Mouse (Mus musculus) liver, adult 2 months (tissue): Measurements from ENCODE around the gene Mettl14. TPM values are rescaled to one million over a fixed set of nuclear protein-coding genes. Genes with fewer than 3 reads are reported as not detected.
A peak's percentile ranks its signal among the peaks of the same experiment; 100 is the strongest.
"Not testable (repeated sequence)": the region's sequence is repeated elsewhere in the genome, so short reads cannot be mapped to it uniquely, and the experiment has no call there.

Source experiments
- DNase-seq: peaks from one replicate; pipeline ENCODE4 v3.0.0-alpha.2; 2011; ENCODE audit warnings: low read depth, low spot score; ENCODE audit errors: extremely low read depth
- H3K27ac ChIP-seq: fragments of 200-500 bp; replicated peaks from 2 replicates; pipeline ENCODE4 v1.5.1; 2012; ENCODE audit warnings: low read depth, mild to moderate bottlenecking, control low read depth, inconsistent platforms, low read length; ENCODE audit not compliant: insufficient read depth
- H3K27me3 ChIP-seq: fragments of 200-500 bp; 2 replicates; pipeline ENCODE4 v1.6.1; 2012; ENCODE audit warnings: mild to moderate bottlenecking, moderate library complexity, low read length, inconsistent platforms; ENCODE audit not compliant: control insufficient read depth, insufficient read depth
- H3K36me3 ChIP-seq: fragments of 200-500 bp; 2 replicates; pipeline ENCODE4 v1.6.1; 2012; ENCODE audit warnings: low read length, inconsistent platforms; ENCODE audit not compliant: control insufficient read depth, insufficient read depth
- H3K4me1 ChIP-seq: fragments of 200-500 bp; 2 replicates; pipeline ENCODE4 v1.6.1; 2011; ENCODE audit warnings: low read length; ENCODE audit not compliant: control insufficient read depth, insufficient read depth
- H3K4me3 ChIP-seq: fragments of 200-500 bp; 2 replicates; pipeline ENCODE4 v1.5.1; 2011; ENCODE audit warnings: low read depth, mild to moderate bottlenecking, control low read depth, low read length, moderate library complexity; ENCODE audit not compliant: insufficient read depth
- H3K79me2 ChIP-seq: fragments of 200-500 bp; 2 replicates; pipeline ENCODE4 v1.6.1; 2012; ENCODE audit warnings: inconsistent platforms, mild to moderate bottlenecking, low read length, moderate library complexity; ENCODE audit not compliant: control insufficient read depth, insufficient read depth
- H3K9ac ChIP-seq: fragments of 200-500 bp; 2 replicates; pipeline ENCODE4 v1.6.1; 2012; ENCODE audit warnings: low read depth, mild to moderate bottlenecking, control low read depth, inconsistent platforms, low read length
- CTCF ChIP-seq: fragments of 200-500 bp; IDR thresholded peaks from 2 replicates; pipeline ENCODE4 v1.5.1; 2011; ENCODE audit warnings: low read depth, low read length, control low read depth
- POLR2A ChIP-seq: fragments of 200-500 bp; IDR thresholded peaks from 2 replicates; pipeline ENCODE4 v1.6.1; 2011; ENCODE audit warnings: low read length, control low read depth; ENCODE audit not compliant: insufficient read depth; ENCODE audit errors: extremely low read depth
- WGBS: fragments of 180-500 bp; shearing (Covaris S2); methylation state at CpG from one replicate; pipeline ENCODE4 v1.1.7; 2018; 5-methylcytosine and 5-hydroxymethylcytosine counted together
- polyA plus RNA-seq: library from polyadenylated mRNA; depleted of rRNA; stranded (reverse); fragments of >200 nt; gene quantifications from 2 replicates; pipeline ENCODE4 v1.2.3, GENCODE M21; 2012
- total RNA-seq: library from RNA; depleted of rRNA; stranded (reverse); fragments of >200 nt; gene quantifications from 2 replicates; pipeline ENCODE4 v1.2.3, GENCODE M21; 2014

The Mettl14 gene
- total and polyA plus RNA-seq, 2 experiments = 2.9 to 3.9 TPM

DNA sequence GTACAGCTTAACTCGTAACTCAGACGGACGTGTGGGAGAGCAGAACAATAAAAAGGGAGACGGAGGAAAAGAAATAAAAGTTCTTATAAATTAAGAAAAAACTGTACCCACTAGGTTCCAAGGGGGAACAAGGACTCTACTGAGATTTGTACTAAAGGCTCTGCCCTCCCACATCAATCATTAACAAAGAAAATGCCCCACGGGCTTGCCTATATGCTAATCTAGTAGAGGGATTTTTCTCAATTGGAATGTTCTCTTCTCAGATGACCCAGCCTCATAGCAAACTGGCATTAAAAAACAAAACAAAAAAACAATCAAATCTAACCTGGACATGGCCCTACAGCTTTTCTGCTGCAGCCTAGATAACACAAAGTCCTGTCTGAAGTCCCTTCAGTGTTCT lies 9.7 kb upstream of the Mettl14 start:
- DNase-seq = no peak
- no peak overlapping the region for H3K9ac ChIP-seq
- 77% methylated on average over 5 of the region's 5 CpGs for WGBS
- no peak overlapping the region for H3K4me3 ChIP-seq
- no peak for TF ChIP-seq CTCF
- TF ChIP-seq POLR2A = no peak
- no peaks in the 10 kb centered on the region for H3K4me1 ChIP-seq
- H3K36me3 ChIP-seq = no peaks in the 10 kb centered on the region
- no peak overlapping the region for H3K27ac ChIP-seq
- peaks cover 3% of the 10 kb centered on the region; the same call in 1 of the 2 replicates for H3K27me3 ChIP-seq
- no peaks in the 10 kb centered on the region for H3K79me2 ChIP-seq

DNA sequence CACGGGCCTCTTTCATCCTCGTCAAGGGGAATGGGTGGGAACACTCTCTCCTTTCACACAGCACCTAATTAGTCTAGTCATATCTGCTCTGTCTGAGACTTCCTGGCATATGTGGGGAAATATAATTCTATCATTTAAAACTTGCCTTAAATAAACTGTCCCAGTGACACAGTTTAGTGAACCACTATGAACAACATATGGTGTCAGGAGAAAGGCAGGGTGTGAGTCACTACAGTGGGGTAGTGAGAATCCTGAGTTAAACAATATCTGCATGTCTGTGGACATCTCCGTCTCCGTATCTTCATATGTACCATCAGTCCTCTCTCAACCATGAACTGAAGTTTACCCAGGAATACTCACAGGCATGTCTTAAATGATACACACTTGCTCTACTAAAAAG lies 5.3 kb upstream of the Mettl14 start:
- Histone ChIP-seq H3K4me3 (no peak overlapping the region), H3K27ac (no peak overlapping the region), H3K27me3 (no peaks in the 10 kb centered on the region), H3K79me2 (no peaks in the 10 kb centered on the region), H3K9ac (no peak overlapping the region), H3K4me1 (no peaks in the 10 kb centered on the region), H3K36me3 (no peaks in the 10 kb centered on the region)
- 75% methylated on average over 4 of the region's 4 CpGs for WGBS
- no peak for DNase-seq
- no peak for TF ChIP-seq CTCF
- TF ChIP-seq POLR2A = no peak

DNA sequence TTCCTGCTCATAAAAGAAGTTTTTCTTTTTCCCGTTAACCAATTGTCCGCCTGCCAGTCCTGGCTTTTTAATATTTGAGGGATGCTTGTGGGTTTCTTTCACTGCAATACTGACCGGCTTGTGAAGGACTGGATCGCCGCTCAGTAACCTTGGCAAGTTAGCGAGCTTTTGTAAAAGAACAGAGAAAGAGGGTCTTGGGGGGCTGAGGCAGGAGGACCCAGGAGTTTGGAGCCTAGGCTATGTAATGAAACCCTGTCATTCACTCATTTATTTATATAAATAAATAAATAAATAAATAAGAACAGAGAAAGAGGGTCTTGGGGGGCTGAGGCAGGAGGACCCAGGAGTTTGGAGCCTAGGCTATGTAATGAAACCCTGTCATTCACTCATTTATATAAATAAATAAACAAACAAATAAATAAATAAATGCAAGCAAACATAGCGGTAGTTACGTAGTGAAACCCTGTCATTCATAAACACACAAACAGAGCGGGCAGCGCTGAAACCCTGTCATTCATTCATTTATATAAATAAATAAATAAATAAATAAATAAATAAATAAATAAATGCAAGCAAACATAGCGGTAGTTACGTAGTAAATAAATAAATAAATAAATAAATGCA lies 361 bp upstream of the Mettl14 start:
- not testable (repeated sequence) for H3K4me1 ChIP-seq

DNA sequence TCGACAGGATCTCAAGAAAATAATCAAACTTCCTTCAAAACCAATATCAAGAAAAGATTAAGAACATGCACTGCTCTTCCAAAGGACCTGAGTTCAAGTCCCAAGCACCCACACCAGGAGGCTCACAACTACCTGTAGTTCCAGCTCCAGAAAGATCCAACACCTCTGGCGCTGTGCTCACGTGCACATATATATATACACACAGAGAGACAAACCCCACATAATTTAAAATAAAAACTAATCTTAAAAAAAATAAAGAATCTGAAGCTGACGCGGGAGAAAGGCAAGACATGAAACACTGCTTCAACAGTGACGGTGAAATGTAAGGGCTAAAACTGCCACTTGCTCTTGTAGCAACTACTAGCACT lies 806 bp downstream of the Mettl14 start:
- peak overlapping the region; percentile 90 for H3K4me3 ChIP-seq
- peaks cover 2% of the 10 kb centered on the region; the same call in 1 of the 2 replicates for H3K36me3 ChIP-seq
- H3K9ac ChIP-seq = peak overlapping the region; percentile 83
- H3K4me1 ChIP-seq = no peaks in the 10 kb centered on the region; the same call in 1 of the 2 replicates
- H3K27me3 ChIP-seq = no peaks in the 10 kb centered on the region
- TF ChIP-seq POLR2A (no peak), CTCF (no peak)
- WGBS = 6% methylated on average over 6 of the region's 6 CpGs
- peak overlapping the region; percentile 63; the same call in 1 of the 2 replicates for H3K27ac ChIP-seq
- DNase-seq = no peak
- peaks cover 2% of the 10 kb centered on the region; the same call in 1 of the 2 replicates for H3K79me2 ChIP-seq

More for the DNA sequence above, 361 bp upstream of the Mettl14 start:
- H3K36me3 ChIP-seq, DNase-seq, H3K27me3 ChIP-seq, H3K79me2 ChIP-seq, H3K9ac ChIP-seq, H3K27ac ChIP-seq: not testable (repeated sequence)
- H3K4me3 ChIP-seq = peak overlapping the region; percentile 45
- 18% methylated on average over 12 of the region's 12 CpGs for WGBS

DNA sequence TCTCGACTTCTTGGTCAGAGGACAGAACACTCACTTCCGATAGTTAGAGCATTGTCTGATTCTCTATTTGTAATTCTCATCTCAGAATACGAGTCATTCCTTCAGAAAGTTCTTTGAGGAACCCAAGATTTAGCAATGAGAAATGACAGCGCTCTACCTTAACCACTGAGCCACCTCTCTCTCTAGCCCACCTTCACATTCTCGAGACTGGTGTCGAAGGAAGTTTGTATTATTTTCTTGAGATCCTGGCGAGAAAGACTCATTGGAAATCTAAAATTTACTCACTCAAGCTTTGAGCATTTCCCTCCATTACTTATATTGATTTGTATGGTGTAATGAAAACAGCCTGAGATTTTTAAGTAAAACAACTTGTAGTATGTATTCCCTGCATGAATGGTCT lies 1.5 kb downstream of the Mettl14 start:
- Histone ChIP-seq H3K4me1 (no peaks in the 10 kb centered on the region; the same call in 1 of the 2 replicates), H3K27me3 (no peaks in the 10 kb centered on the region), H3K27ac (no peak overlapping the region), H3K36me3 (peaks cover 7% of the 10 kb centered on the region), H3K9ac (no peak overlapping the region), H3K4me3 (no peak overlapping the region), H3K79me2 (peaks cover 2% of the 10 kb centered on the region; the same call in 1 of the 2 replicates)
- TF ChIP-seq POLR2A (no peak), CTCF (no peak)
- DNase-seq = no peak
- 91% methylated on average over 7 of the region's 7 CpGs for WGBS

DNA sequence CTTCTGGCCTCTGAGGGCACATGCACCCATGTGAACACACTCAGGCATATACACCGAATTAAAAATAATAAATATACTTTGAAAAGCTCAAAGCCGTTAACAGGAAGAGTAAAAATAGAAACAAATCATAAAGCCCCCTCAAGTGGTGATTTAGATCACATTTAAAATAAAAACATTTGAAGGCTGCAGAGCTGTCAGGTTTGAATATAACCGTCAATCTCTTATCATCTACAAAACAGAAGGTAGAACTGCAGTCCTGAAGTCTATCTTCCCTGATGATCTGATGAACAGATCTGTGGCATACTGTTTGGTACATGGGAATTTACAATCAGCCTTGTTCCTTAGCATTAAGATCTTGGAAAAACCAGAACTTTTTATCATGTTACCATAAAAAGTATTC lies 9.3 kb downstream of the Mettl14 start:
- H3K27me3 ChIP-seq = no peaks in the 10 kb centered on the region
- no peak overlapping the region for H3K27ac ChIP-seq
- TF ChIP-seq POLR2A (no peak), CTCF (no peak)
- H3K4me1 ChIP-seq = no peaks in the 10 kb centered on the region
- H3K4me3 ChIP-seq = no peak overlapping the region
- H3K79me2 ChIP-seq = no peaks in the 10 kb centered on the region
- WGBS = 99% methylated on average over 3 of the region's 3 CpGs
- DNase-seq = no peak
- H3K9ac ChIP-seq = no peak overlapping the region
- H3K36me3 ChIP-seq = peaks cover 23% of the 10 kb centered on the region
